Mouse (Mus musculus) natural killer cell, adult 2 months (primary cell): ENCODE measurements at regions not wholly inside any gene's neighbourhood (a gene's known extent, or its start where the extent isn't known, plus 50 kb on each side); places are given as distances from the start of the nearest gene placed in this dataset.

Experiments
- DNase-seq, 2 experiments: peaks; one replicate each; pipeline ENCODE4 v3.0.0; 2022; ENCODE audit warnings: low spot score in 2 of 2

DNA sequence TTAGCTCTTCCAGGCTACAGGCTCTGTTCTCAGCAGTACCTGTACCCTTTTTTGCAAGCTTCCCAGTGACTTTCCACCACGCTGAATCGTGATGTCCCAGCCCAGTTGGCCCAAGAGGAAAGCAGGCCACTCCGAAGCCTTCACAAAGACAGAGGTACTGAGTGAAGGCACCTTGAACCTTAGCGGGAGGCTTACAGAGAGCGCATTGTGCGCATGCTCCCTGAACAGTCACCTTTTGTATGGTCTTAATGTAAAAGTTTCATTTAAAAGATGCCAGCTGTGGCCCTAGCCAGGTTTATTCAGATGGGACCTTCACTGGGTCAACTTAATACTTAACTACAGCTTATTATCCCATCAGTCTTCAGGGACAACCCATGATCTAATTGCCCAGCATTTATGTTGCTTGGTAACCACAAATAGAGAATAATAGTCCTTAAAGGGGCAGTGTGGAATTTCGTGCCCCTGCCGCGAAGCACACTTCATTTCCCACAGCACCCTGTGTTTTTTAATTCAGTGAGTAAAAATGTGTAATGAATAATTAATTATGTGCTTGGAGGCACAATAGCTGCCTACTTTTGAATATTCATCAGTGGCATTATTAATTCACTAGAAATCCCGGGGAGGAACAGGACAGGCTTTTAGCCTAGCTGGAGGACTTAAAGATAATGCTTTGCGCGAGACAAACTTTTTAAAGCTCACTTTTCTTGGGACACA is 111.3 kb upstream of the Vrk1 start:
- no peak for DNase-seq

DNA sequence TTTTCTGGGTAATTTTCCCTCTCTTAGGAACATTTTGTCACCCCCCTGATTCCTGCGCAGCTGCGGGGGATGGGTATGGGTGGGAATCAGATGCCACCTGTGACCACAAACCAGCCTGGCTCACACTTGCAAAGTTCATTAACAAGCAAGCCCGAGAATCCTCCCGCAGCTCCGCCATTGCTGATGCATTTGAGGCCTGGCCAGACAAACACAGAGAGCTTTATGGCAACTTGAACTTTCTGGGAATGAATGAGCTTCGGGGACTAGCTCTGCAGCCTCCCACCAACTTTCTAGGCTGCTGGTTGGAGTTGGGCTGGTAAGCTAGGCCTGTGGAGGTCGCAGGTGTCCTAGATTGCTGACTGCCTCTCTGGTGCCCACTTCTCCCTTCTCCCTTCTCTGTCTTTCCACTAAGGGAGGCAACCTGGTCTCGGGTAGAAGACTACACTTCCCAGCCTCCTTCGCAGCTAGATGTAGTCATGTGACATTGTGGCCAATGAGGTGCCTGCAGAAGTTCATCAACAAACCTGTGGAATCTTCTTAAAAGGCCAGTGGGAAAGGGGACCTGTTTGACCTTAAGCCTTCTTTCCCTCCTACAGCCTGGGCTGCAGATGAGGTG is 110.6 kb upstream of the Vrk1 start:
- no peak for DNase-seq

GRCm38 (mm10) chr12:105900479-105900878 is 109.5 kb upstream of the Vrk1 start:
- DNase-seq = no peak

DNA sequence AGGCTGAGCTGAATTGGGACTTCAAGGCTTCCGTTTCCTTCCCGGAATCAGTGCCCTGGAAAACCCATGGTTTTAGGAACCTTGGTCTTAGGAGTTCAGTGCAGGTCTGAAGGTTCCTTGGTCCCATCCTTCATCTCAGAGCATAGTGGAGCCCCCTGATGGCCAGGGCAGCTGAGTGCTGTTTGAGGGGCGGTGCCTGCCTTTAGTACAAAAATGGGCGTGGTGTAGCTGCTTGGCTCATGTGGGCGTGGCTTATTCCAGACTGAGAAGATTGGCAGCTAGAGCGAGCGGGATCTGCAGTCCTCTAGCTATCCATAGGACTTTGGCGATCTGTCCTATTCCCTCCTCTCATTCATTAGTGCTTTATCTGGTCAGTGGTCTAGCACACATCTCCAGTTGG is 107.0 kb upstream of the Vrk1 start:
- DNase-seq = no peak

GRCm38 (mm10) chr12:105906584-105906983 is 103.4 kb upstream of the Vrk1 start:
- DNase-seq = peak in 1 of 2 experiments; percentile 17

- DNase-seq = no peak
Measured at GRCm38 (mm10) chr12:105907851-105908620, 102.0 kb upstream of the Vrk1 start.

DNA sequence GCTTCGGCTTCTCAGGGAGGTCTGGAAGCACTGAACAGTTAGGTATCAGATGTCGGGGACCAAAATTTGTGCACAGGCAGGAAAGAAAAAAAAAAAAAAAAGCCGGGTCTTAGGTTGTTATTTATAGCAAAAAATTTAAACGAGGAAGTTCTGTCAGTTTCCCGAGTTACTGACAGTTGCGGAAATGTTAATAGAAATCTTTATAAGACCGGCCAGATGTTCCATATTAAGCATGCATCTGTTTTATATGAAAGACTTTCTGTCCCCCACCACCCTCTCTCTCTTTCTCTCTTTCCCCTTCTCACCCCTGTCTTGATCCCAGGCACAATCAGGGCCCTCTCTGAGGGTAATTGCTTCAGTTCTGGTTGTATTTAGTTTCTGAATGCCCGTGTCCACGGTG is 98.5 kb upstream of the Vrk1 start:
- DNase-seq = no peak

- DNase-seq = no peak
Measured at GRCm38 (mm10) chr12:105917388-105917963, 92.6 kb upstream of the Vrk1 start.

DNA sequence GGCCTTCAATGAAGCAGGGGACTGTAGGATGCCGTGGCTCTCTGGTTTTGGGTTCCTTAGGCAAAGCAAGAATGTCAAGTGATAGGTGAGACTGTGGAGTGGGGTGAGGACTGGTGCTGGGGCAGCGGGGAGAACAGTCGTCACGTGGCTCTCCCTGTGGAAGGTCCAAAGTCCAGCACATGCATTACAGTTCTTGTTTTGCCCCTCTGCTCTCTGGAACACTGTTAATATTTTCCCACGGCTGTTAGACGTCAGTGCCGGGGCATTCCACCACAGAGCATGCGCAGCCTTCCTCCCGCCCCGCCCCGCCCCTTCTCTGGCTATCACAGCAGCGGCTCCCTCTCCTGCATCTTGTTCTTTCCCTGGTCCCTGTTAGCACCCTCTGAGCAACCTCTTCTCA is 91.3 kb upstream of the Vrk1 start:
- DNase-seq = no peak

- DNase-seq = no peak
Measured at GRCm38 (mm10) chr12:105927210-105927609, 82.8 kb upstream of the Vrk1 start.

DNA sequence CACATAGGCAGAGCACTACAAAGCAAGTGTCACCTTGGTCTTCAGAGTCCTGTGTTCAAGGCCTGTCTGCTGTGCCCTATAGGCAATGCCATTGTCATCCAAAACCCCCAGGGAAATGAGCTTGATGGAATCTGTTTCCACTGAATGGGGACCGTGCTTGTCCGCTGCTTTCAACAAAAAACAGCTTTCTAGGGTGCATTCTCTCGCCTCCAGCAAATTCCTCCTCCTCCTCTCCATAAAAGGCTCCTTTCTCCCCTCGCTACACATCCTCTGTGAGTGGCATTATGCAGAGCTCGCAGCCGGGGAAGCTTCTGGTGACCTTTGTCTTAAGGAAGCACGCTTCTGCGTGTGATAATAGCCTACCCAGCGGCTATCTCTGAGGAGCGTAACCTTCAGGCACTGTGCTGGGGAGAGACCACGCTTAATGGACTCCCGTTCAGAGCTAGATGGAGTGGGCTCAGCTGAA is 80.5 kb upstream of the Vrk1 start:
- no peak for DNase-seq

DNA sequence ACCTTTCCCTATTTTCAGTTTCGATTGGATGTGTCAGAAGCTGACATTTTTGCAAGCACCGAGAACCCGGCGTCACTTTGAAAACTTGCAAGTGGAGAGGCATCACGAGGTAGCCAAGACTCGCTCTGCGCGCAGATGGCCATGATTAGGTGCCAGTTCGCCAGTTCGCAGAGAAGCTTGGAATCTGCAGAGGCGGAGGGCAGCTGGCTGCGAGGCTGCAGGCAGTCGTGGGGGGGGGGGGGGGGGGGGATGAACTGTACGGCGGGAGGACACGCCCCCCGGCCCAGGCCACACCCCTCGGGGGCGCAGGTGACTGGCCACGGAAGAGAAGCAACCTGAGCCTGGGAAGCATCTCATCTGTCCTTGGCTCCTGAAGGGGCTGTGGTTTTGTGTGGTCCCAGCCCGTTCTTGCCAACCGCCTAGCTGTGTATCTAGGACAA is 74.6 kb upstream of the Vrk1 start:
- DNase-seq = no peak

GRCm38 (mm10) chr12:105936812-105937530 is 73.1 kb upstream of the Vrk1 start:
- DNase-seq = no peak

GRCm38 (mm10) chr12:105942136-105943076 is 67.6 kb upstream of the Vrk1 start:
- no peak for DNase-seq

DNA sequence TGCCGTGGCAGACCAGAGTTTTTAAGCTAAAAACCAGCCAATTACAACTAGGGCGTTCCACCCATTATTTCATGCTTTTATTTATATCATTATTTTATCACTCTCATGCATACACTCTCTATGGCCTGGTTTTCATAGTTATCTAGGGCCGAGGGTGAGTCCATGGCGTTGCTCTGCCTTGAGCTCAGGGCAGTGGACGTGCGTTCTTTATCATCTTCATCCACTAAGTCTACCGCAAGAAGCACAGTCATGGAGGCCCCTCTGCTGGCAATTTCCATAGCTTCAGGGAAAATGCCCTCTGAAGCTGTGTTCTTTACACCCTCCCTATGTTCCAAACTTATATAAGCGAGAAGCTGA is 67.0 kb upstream of the Vrk1 start:
- no peak for DNase-seq

- no peak for DNase-seq
Measured at GRCm38 (mm10) chr12:105947332-105947731, 62.7 kb upstream of the Vrk1 start.

GRCm38 (mm10) chr12:105948322-105948721 is 61.7 kb upstream of the Vrk1 start:
- no peak for DNase-seq

- no peak for DNase-seq
Measured at GRCm38 (mm10) chr12:105955764-105956290, 54.2 kb upstream of the Vrk1 start.

GRCm38 (mm10) chr12:105959756-105960155 is 50.3 kb upstream of the Vrk1 start:
- no peak for DNase-seq
